Mouse (Mus musculus): ENCODE results near the gene Gm5142. TPM values are rescaled to one million over a fixed set of nuclear protein-coding genes. Genes with fewer than 3 reads are reported as not detected.

Gene Gm5142
- total and polyA plus RNA-seq, 3 experiments, result 0.22 TPM; not detected in 2

DNA sequence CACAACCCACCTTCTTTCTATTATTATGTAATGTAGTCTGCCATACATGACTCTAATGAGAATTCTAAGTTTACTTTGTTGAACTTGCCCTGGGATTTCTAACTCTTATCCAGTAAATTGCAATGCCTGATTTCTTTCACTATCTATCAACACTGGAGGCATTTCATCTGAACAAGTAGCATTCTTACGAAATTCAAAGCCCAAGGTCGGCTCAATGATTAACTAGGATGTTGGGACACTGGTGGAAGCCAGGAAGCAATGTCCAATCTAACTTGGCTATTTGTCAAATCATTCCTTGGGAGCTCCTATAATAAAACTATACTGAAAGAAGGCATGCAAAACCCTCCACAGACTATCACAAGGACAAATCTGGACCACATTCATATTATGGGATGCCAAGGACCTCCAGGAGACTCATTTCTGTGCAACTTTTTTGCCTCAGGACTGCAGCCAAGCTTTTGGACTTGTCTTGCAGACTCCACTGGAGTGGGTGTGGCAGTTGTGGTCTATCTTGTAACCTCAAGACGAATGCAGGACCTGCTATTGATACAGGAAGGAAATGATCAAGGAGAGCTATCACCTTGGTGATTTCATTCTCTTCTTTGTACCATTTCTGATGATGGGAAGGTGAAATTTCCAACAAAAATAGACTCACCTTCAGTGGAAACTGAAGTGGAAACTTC, 21.4 kb downstream of the Gm5142 start:
- TF ChIP-seq GATA2 (IDR thresholded peaks at IDR 0.05; ENCODE audit: borderline replicate concordance, low read depth, low read length), result no peak
- TF ChIP-seq CTCF (IDR thresholded peaks at IDR 0.05; ENCODE audit: low read depth, low read length), result no peak
- no peak for TF ChIP-seq POLR2AphosphoS5 (IDR thresholded peaks at IDR 0.05; ENCODE audit: insufficient replicate concordance, low read depth, low read length)
- TF ChIP-seq TAL1 (conservative IDR thresholded peaks at IDR 0.05; ENCODE audit: low read depth, low read length), result no peak
- no peak for TF ChIP-seq GATA1 (IDR thresholded peaks at IDR 0.05; ENCODE audit: borderline replicate concordance, low read length)
- DNase-seq (ENCODE audit: low spot score) (no peak), ATAC-seq (ENCODE audit: extremely low read depth, insufficient number of reproducible peaks, low FRiP score, poor library complexity, severe bottlenecking) (no peak)
- no peaks in the 10 kb centered on the region for H3K9me3 ChIP-seq (replicated peaks)
- H3K36me3 ChIP-seq (replicated peaks), result no peaks in the 10 kb centered on the region
- H3K4me3 ChIP-seq (ENCODE audit: low read depth, low read length), result no peak overlapping the region
- H3K4me1 ChIP-seq (ENCODE audit: insufficient read depth, low read depth, low read length), result no peaks in the 10 kb centered on the region
- H3K27me3 ChIP-seq (ENCODE audit: insufficient read depth, low read length), result no peaks in the 10 kb centered on the region

DNA sequence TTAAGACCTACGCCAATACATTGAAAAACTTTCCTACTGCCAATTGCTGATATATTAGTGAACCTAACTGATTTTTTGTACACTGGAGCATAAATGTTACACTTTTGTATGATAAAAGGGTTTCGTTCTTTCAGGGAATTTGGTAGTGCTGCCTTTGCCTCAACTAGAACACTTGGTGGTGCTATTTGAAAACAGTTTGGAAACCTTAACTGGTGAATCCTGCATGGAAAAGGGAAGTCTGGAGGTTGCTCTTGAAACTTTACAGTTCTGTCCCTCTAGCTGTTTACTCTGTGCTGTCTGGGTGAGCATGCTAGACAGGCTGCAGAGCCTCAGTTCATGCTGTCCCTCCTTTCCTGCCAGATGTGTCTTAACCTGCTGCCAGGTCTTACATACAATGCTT, 23.0 kb downstream of the Gm5142 start:
- Histone ChIP-seq H3K9me3 (replicated peaks) (no peaks in the 10 kb centered on the region), H3K36me3 (replicated peaks) (no peaks in the 10 kb centered on the region), H3K27me3 (ENCODE audit: insufficient read depth, low read length) (no peaks in the 10 kb centered on the region), H3K4me1 (ENCODE audit: insufficient read depth, low read depth, low read length) (no peaks in the 10 kb centered on the region), H3K4me3 (ENCODE audit: low read depth, low read length) (no peak overlapping the region)
- TF ChIP-seq GATA1 (IDR thresholded peaks at IDR 0.05; ENCODE audit: borderline replicate concordance, low read length) (no peak), TAL1 (conservative IDR thresholded peaks at IDR 0.05; ENCODE audit: low read depth, low read length) (no peak), POLR2AphosphoS5 (IDR thresholded peaks at IDR 0.05; ENCODE audit: insufficient replicate concordance, low read depth, low read length) (no peak), CTCF (IDR thresholded peaks at IDR 0.05; ENCODE audit: low read depth, low read length) (no peak), GATA2 (IDR thresholded peaks at IDR 0.05; ENCODE audit: borderline replicate concordance, low read depth, low read length) (no peak)
- ATAC-seq (ENCODE audit: extremely low read depth, insufficient number of reproducible peaks, low FRiP score, poor library complexity, severe bottlenecking), result no peak
- DNase-seq (ENCODE audit: low spot score), result no peak

DNA sequence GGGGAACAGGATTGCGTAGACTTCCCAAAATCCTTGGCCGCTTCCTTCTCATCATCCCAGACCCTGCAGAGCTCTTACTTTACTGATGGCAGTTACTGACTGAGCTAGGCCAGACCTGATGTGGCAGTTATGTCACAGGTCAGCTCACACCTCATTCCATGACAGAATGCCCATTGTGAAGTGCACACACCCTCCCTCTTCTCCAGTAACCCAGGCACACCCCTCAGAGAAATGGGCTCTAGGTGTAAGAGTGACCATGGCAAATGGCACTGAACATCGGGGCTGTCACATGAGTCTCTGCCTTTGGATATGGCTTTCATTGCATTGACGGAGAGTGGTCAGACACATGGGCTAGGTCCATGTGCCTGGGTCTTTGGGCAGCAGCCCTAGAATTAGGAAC, 35.8 kb downstream of the Gm5142 start, which contains the start of gene 1700129C05Rik:
TSS of gene 1700129C05Rik (minus strand) at position 101 of the 400 bp plus-strand sequence.
- H3K4me1 ChIP-seq (ENCODE audit: insufficient read depth, low read depth, low read length), result no peaks in the 10 kb centered on the region
- no peak for ATAC-seq (ENCODE audit: extremely low read depth, insufficient number of reproducible peaks, low FRiP score, poor library complexity, severe bottlenecking)
- H3K4me3 ChIP-seq (ENCODE audit: low read depth, low read length), result no peak within 1 kb of the TSS
- DNase-seq (ENCODE audit: low spot score), result no peak
- H3K36me3 ChIP-seq (replicated peaks), result no peaks in the 10 kb centered on the region
- H3K27me3 ChIP-seq (ENCODE audit: insufficient read depth, low read length), result no peaks in the 10 kb centered on the region
- no peak for TF ChIP-seq GATA2 (IDR thresholded peaks at IDR 0.05; ENCODE audit: borderline replicate concordance, low read depth, low read length)
- TF ChIP-seq GATA1 (IDR thresholded peaks at IDR 0.05; ENCODE audit: borderline replicate concordance, low read length), result no peak
- TF ChIP-seq POLR2AphosphoS5 (IDR thresholded peaks at IDR 0.05; ENCODE audit: insufficient replicate concordance, low read depth, low read length), result no peak
- TF ChIP-seq CTCF (IDR thresholded peaks at IDR 0.05; ENCODE audit: low read depth, low read length), result no peak
- no peak for TF ChIP-seq TAL1 (conservative IDR thresholded peaks at IDR 0.05; ENCODE audit: low read depth, low read length)
- no peaks in the 10 kb centered on the region for H3K9me3 ChIP-seq (replicated peaks)

DNA sequence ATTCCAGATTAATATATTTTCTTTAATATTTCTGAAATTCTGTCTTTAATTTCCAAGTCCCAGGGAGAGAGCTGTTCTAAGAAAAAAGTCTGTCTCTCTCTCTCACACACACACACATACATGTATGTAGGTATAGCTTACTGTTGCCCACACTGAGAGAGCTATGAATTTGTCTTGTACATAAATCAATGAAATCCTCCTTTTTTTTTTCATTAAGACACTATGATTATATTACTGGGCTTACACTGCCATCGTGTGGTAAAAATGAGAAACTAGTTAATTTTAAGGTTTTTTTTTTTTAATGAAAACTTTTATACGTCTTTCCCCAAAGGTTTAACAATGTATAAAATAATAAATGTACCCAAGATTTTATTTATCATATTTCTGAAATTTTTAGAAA, 64.3 kb downstream of the Gm5142 start:
- Histone ChIP-seq H3K4me1 (ENCODE audit: insufficient read depth, low read depth, low read length) (no peaks in the 10 kb centered on the region), H3K27me3 (ENCODE audit: insufficient read depth, low read length) (no peaks in the 10 kb centered on the region), H3K4me3 (ENCODE audit: low read depth, low read length) (no peak overlapping the region), H3K9me3 (replicated peaks) (no peaks in the 10 kb centered on the region), H3K36me3 (replicated peaks) (no peaks in the 10 kb centered on the region)
- ATAC-seq (ENCODE audit: extremely low read depth, insufficient number of reproducible peaks, low FRiP score, poor library complexity, severe bottlenecking), result no peak
- no peak for DNase-seq (ENCODE audit: low spot score)
- TF ChIP-seq GATA1 (IDR thresholded peaks at IDR 0.05; ENCODE audit: borderline replicate concordance, low read length) (no peak), TAL1 (conservative IDR thresholded peaks at IDR 0.05; ENCODE audit: low read depth, low read length) (no peak), POLR2AphosphoS5 (IDR thresholded peaks at IDR 0.05; ENCODE audit: insufficient replicate concordance, low read depth, low read length) (no peak), CTCF (IDR thresholded peaks at IDR 0.05; ENCODE audit: low read depth, low read length) (no peak), GATA2 (IDR thresholded peaks at IDR 0.05; ENCODE audit: borderline replicate concordance, low read depth, low read length) (no peak)

Other genes with a start within 250 kb of the Gm5142 start
- not detected in 2 replicates for gene 1700129C05Rik, start 35.9 kb downstream of the Gm5142 start, total RNA-seq (2014; fragmentation: Nextera tagmentation)
- 0.22 TPM in 1 of 2 replicates, not detected in the other for gene 1700129C05Rik, start 35.9 kb downstream of the Gm5142 start, total RNA-seq (2017)
- not detected in 2 replicates for gene 1700129C05Rik, start 35.9 kb downstream of the Gm5142 start, polyA plus RNA-seq (2012)
- 7.0 and 9.4 TPM in 2 replicates for gene Rcbtb1, start 22.5 kb upstream of the Gm5142 start, total RNA-seq (2014; fragmentation: Nextera tagmentation)
- gene Rcbtb1, start 22.5 kb upstream of the Gm5142 start, total RNA-seq (2017), result 10.6 and 12.0 TPM in 2 replicates
- 1.3 and 1.8 TPM in 2 replicates for gene Rcbtb1, start 22.5 kb upstream of the Gm5142 start, polyA plus RNA-seq (2012)
- not detected in 2 replicates for gene Gm6904, start 81.5 kb upstream of the Gm5142 start, total RNA-seq (2014; fragmentation: Nextera tagmentation)
- gene Gm6904, start 81.5 kb upstream of the Gm5142 start, total RNA-seq (2017), result not detected in 2 replicates
- gene Gm6904, start 81.5 kb upstream of the Gm5142 start, polyA plus RNA-seq (2012), result not detected in 2 replicates
- gene Phf11a, start 118.8 kb upstream of the Gm5142 start, total RNA-seq (2014; fragmentation: Nextera tagmentation), result not detected in 2 replicates
- gene Phf11a, start 118.8 kb upstream of the Gm5142 start, total RNA-seq (2017), result not detected in 2 replicates
- gene Phf11a, start 118.8 kb upstream of the Gm5142 start, polyA plus RNA-seq (2012), result not detected in 2 replicates
- gene Phf11b, start 162.6 kb upstream of the Gm5142 start, total RNA-seq (2014; fragmentation: Nextera tagmentation), result not detected in 2 replicates
- 0.17 TPM in 1 of 2 replicates, not detected in the other for gene Phf11b, start 162.6 kb upstream of the Gm5142 start, total RNA-seq (2017)
- gene Phf11b, start 162.6 kb upstream of the Gm5142 start, polyA plus RNA-seq (2012), result not detected in 2 replicates
- 0.83 TPM in 1 of 2 replicates, not detected in the other for gene Phf11d, start 186.7 kb upstream of the Gm5142 start, total RNA-seq (2014; fragmentation: Nextera tagmentation)
- 0.12 and 0.22 TPM in 2 replicates for gene Phf11d, start 186.7 kb upstream of the Gm5142 start, total RNA-seq (2017)
- gene Phf11d, start 186.7 kb upstream of the Gm5142 start, polyA plus RNA-seq (2012), result not detected in 2 replicates
- gene Phf11c, start 216.6 kb upstream of the Gm5142 start, total RNA-seq (2014; fragmentation: Nextera tagmentation), result 5.1 and 5.8 TPM in 2 replicates
- gene Phf11c, start 216.6 kb upstream of the Gm5142 start, total RNA-seq (2017), result 1.4 and 1.7 TPM in 2 replicates
- gene Phf11c, start 216.6 kb upstream of the Gm5142 start, polyA plus RNA-seq (2012), result 0.02 and 0.03 TPM in 2 replicates